20 mouse cellular contexts compared by ENCODE assay signal in genomic region chr10:42488606-42489296, GRCm38 (mm10). TPM values are rescaled to one million over a fixed set of nuclear protein-coding genes. Genes with fewer than 3 reads are reported as not detected.
DNase-seq lines count a peak whose midpoint lies in the region; ATAC-seq lines count a peak whose summit lies in the region.
"Had no signal": no experiment of that assay in that cellular context is flagged by ENCODE, and none has a peak within 500 bp of the region (broad histone marks: within the 10 kb centered on the region; RNA-seq: fewer than 3 reads in every experiment).

No protein-coding gene starts in this region.

- H3K27ac ChIP-seq in heart, embryonic 15.5 days = peak overlapping the region; percentile 40; the same call in 1 of the 2 replicates
- peak overlapping the region; percentile 56 for H3K27ac ChIP-seq in lung, embryonic 16.5 days (ENCODE audit: low read length)
- no peak overlapping the region; the same call in 1 of the 2 replicates for H3K27ac ChIP-seq in embryonic facial prominence, embryonic 15.5 days (replicated peaks)
- peak overlapping the region; percentile 61; the same call in 1 of the 2 replicates for H3K27ac ChIP-seq in stomach, embryonic 15.5 days
- H3K27ac ChIP-seq in hindbrain, embryonic 10.5 days = no peak overlapping the region
- H3K27ac ChIP-seq: hindbrain, postnatal 0 days had no signal

- H3K9me3 ChIP-seq in heart, embryonic 15.5 days (replicated peaks) = no peaks in the 10 kb centered on the region
- H3K9me3 ChIP-seq in lung, embryonic 16.5 days (ENCODE audit: control insufficient read depth, low read length) = no peaks in the 10 kb centered on the region
- H3K9me3 ChIP-seq in embryonic facial prominence, embryonic 15.5 days (replicated peaks) = no peaks in the 10 kb centered on the region
- no peaks in the 10 kb centered on the region for H3K9me3 ChIP-seq in stomach, embryonic 15.5 days
- no peaks in the 10 kb centered on the region for H3K9me3 ChIP-seq in hindbrain, embryonic 10.5 days

- no peaks in the 10 kb centered on the region for H3K27me3 ChIP-seq in heart, embryonic 15.5 days
- H3K27me3 ChIP-seq in lung, embryonic 16.5 days (ENCODE audit: control insufficient read depth, insufficient read depth, low read depth, low read length) = no peaks in the 10 kb centered on the region
- no peaks in the 10 kb centered on the region for H3K27me3 ChIP-seq in embryonic facial prominence, embryonic 15.5 days
- H3K27me3 ChIP-seq in stomach, embryonic 15.5 days (replicated peaks) = no peaks in the 10 kb centered on the region
- H3K27me3 ChIP-seq in hindbrain, embryonic 10.5 days (ENCODE audit: insufficient read depth, poor library complexity, severe bottlenecking) = no peaks in the 10 kb centered on the region

- no peak overlapping the region for H3K9ac ChIP-seq in heart, embryonic 15.5 days
- H3K9ac ChIP-seq in lung, embryonic 16.5 days (ENCODE audit: low read length) = no peak overlapping the region
- no peak overlapping the region for H3K9ac ChIP-seq in embryonic facial prominence, embryonic 15.5 days
- H3K9ac ChIP-seq in stomach, embryonic 15.5 days = no peak overlapping the region

- H3K4me3 ChIP-seq in heart, embryonic 15.5 days = no peak overlapping the region
- H3K4me3 ChIP-seq in lung, embryonic 16.5 days (ENCODE audit: low read length) = no peak overlapping the region
- H3K4me3 ChIP-seq in embryonic facial prominence, embryonic 15.5 days (replicated peaks) = no peak overlapping the region
- no peak overlapping the region for H3K4me3 ChIP-seq in stomach, embryonic 15.5 days (replicated peaks)
- no peak overlapping the region for H3K4me3 ChIP-seq in hindbrain, embryonic 10.5 days
- H3K4me3 ChIP-seq: erythroblast, embryonic 14.5 days had no signal

- peaks cover 13% of the 10 kb centered on the region for H3K4me1 ChIP-seq in heart, embryonic 15.5 days (replicated peaks)
- H3K4me1 ChIP-seq in lung, embryonic 16.5 days (replicated peaks; ENCODE audit: control insufficient read depth, insufficient read depth, low read length) = 0 out of 2 replicates have a peak, but pooled peaks cover 2% of the 10 kb centered on the region
- H3K4me1 ChIP-seq in embryonic facial prominence, embryonic 15.5 days = peaks cover 2% of the 10 kb centered on the region; the same call in 1 of the 2 replicates
- H3K4me1 ChIP-seq in stomach, embryonic 15.5 days = 0 out of 2 replicates have a peak, but pooled peaks cover 4% of the 10 kb centered on the region
- H3K4me1 ChIP-seq in hindbrain, embryonic 10.5 days (replicated peaks) = no peaks in the 10 kb centered on the region

- no peak overlapping the region for H3K4me2 ChIP-seq in heart, embryonic 15.5 days
- H3K4me2 ChIP-seq in lung, embryonic 16.5 days (ENCODE audit: low read depth, low read length) = no peak overlapping the region
- no peak overlapping the region for H3K4me2 ChIP-seq in embryonic facial prominence, embryonic 15.5 days (replicated peaks)
- no peak overlapping the region for H3K4me2 ChIP-seq in stomach, embryonic 15.5 days

- H3K36me3 ChIP-seq in heart, embryonic 15.5 days = no peaks in the 10 kb centered on the region
- no peaks in the 10 kb centered on the region for H3K36me3 ChIP-seq in lung, embryonic 16.5 days (ENCODE audit: control insufficient read depth, insufficient read depth, low read length)
- H3K36me3 ChIP-seq in embryonic facial prominence, embryonic 15.5 days = no peaks in the 10 kb centered on the region
- H3K36me3 ChIP-seq in stomach, embryonic 15.5 days = no peaks in the 10 kb centered on the region
- no peaks in the 10 kb centered on the region for H3K36me3 ChIP-seq in hindbrain, embryonic 10.5 days

- DNase-seq in heart, postnatal 25 days (ENCODE audit: low spot score) = no peak
- no peak for DNase-seq in lung, postnatal 14 days
- no peak for DNase-seq in right cerebral cortex, postnatal 14 days
- DNase-seq in hindbrain, embryonic 10.5 days (ENCODE audit: low spot score) = no peak
- DNase-seq: adrenal gland, postnatal 36 days; cerebellum, postnatal 10 days; gastrocnemius, postnatal 25 days; kidney, postnatal 4 days; layer of hippocampus, postnatal 36 days; left cerebral cortex, postnatal 4 days; lung, postnatal 10 days; midbrain, embryonic 14.5 days; thymus, adult 2 months had no signal

- intact Hi-C loops in heart, postnatal 25 days (cut with DNase I) = no loop called here

- 32% methylated on average over 8 of the region's 8 CpGs for WGBS in heart, embryonic 15.5 days
- 23% methylated on average over 8 of the region's 8 CpGs for WGBS in lung, embryonic 16.5 days
- WGBS in embryonic facial prominence, embryonic 15.5 days = 21% methylated on average over 8 of the region's 8 CpGs
- 30% methylated on average over 8 of the region's 8 CpGs for WGBS in stomach, embryonic 15.5 days
- WGBS in hindbrain, embryonic 10.5 days = 34% methylated on average over 8 of the region's 8 CpGs

- no peak for ATAC-seq in heart, embryonic 15.5 days (replicated peaks; ENCODE audit: insufficient number of reproducible peaks, insufficient read depth, low FRiP score, low read depth)
- ATAC-seq in lung, embryonic 16.5 days (ENCODE audit: low read depth) = peak; percentile 70
- ATAC-seq in embryonic facial prominence, embryonic 15.5 days (ENCODE audit: insufficient number of reproducible peaks, low FRiP score, low TSS enrichment, low read depth) = 0 out of 2 replicates have a peak, but pooled peaks have one; percentile 43
- ATAC-seq in stomach, embryonic 15.5 days (ENCODE audit: insufficient read depth, low FRiP score, low read depth) = no peak
- ATAC-seq: forebrain, embryonic 16.5 days; hindbrain, postnatal 0 days had no signal

RNA-seq across cellular contexts. Expression of gene Afg1l, which starts 10.4 kb away (rescaled TPM):
- 16.5 and 17.2 TPM in 2 replicates for polyA plus RNA-seq in heart, embryonic 15.5 days (2015; fragmentation: Nextera tagmentation; extraction: Ambion mirVana)
- total RNA-seq in heart, postnatal 25 days (2021) = 10 to 100 TPM; 32.6 to 33.2 TPM
- polyA plus RNA-seq in lung, embryonic 16.5 days (2015; fragmentation: Nextera tagmentation; extraction: Ambion mirVana) = 9.6 and 12.3 TPM in 2 replicates
- 6.4 and 7.9 TPM in 2 replicates for polyA plus RNA-seq in embryonic facial prominence, embryonic 15.5 days (2015; fragmentation: Nextera tagmentation; extraction: Ambion mirVana)
- 8.9 and 9.5 TPM in 2 replicates for polyA plus RNA-seq in stomach, embryonic 15.5 days (2015; fragmentation: Nextera tagmentation; extraction: Ambion mirVana)
- 4.6 and 4.8 TPM in 2 replicates for polyA plus RNA-seq in hindbrain, embryonic 10.5 days (2016; fragmentation: Nextera tagmentation; extraction: Ambion mirVana)

RNA-seq across cellular contexts. Expression of gene Snx3, which starts 13.1 kb away (rescaled TPM):
- 340 and 352 TPM in 2 replicates for polyA plus RNA-seq in heart, embryonic 15.5 days (2015; fragmentation: Nextera tagmentation; extraction: Ambion mirVana)
- 100 to 1,000 TPM; 166 to 177 TPM for total RNA-seq in heart, postnatal 25 days (2021)
- 394 and 405 TPM in 2 replicates for polyA plus RNA-seq in lung, embryonic 16.5 days (2015; fragmentation: Nextera tagmentation; extraction: Ambion mirVana)
- 324 and 336 TPM in 2 replicates for polyA plus RNA-seq in embryonic facial prominence, embryonic 15.5 days (2015; fragmentation: Nextera tagmentation; extraction: Ambion mirVana)
- polyA plus RNA-seq in stomach, embryonic 15.5 days (2015; fragmentation: Nextera tagmentation; extraction: Ambion mirVana) = 372 and 389 TPM in 2 replicates
- 235 and 242 TPM in 2 replicates for polyA plus RNA-seq in hindbrain, embryonic 10.5 days (2016; fragmentation: Nextera tagmentation; extraction: Ambion mirVana)

Comparison
In these comparisons a context has a peak if more than half of its experiments do, and no peak if none do; other contexts are left out.
1. ATAC-seq: peak in lung, embryonic 16.5 days (single experiment) and embryonic facial prominence, embryonic 15.5 days (single experiment); none in heart, embryonic 15.5 days (single experiment) and stomach, embryonic 15.5 days (single experiment).
2. H3K27ac ChIP-seq: peak in heart, embryonic 15.5 days (single experiment), lung, embryonic 16.5 days (single experiment) and stomach, embryonic 15.5 days (single experiment); none in embryonic facial prominence, embryonic 15.5 days (single experiment) and hindbrain, embryonic 10.5 days (single experiment).